Mouse (Mus musculus) T-cell, adult 2 months (primary cell): ENCODE results near the gene Tspan18.

ENCODE experiments used
- DNase-seq: peaks from one replicate; pipeline ENCODE4 v3.0.0; 2022; ENCODE audit warnings: low spot score

Tspan18 gene

DNA sequence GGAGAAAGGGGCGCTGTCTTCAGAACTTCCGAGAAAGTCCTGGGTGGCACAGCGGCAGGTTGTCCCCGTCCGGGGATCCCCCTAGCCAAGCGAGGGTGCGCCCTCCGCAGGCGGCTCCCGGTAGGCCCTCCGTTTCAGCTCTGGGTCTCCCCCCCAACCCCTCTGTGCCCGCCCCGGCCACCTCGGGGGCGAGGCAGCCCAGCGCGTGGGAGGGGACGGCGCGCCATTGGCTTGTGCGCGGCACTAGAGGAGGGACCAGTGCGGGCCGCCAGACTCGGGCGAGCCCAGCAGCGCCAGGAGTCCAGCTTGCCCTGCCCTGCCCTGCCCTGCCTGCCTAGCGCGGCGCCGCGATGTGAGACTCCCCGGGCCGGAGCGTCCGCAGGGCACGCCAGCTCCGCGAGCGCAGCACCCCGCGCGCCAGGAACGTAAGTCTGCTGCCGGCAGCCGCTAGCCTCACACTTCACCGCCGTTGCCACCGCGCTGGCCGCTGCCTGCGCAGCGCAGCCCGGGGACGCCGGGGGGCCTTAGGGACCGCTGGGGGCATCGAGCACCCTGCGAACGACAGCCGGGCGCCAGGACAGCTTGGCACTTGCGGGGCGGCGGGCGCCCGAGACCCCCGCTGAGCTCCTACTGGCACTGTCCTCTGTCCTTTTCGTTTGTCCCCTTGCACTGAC lies 146.8 kb downstream of the Tspan18 start, which contains the start of gene Trp53i11:
Gene Trp53i11 (plus strand): TSS at position 226 of the 674 bp plus-strand sequence.
- DNase-seq: peak; percentile 93

DNA sequence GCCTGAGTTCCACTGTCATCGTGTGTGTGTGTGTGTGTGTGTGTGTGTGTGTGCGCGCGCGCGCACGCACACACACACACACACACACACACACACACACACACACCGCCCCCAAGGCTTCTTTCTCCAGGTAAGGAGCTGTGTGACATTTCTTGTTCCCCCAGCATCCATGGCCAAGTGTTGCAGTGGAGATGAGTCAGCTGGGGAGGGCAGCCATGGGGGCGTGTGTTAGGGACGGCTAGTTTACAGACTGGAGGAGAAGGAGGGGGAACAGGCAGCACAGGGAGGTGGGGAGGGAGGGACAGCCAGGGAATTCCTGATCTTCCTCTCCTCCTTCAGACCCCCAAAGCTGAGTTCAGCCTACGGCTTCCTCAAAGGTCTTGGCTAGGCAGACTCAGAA lies 151.4 kb downstream of the Tspan18 start:
- DNase-seq: no peak

DNA sequence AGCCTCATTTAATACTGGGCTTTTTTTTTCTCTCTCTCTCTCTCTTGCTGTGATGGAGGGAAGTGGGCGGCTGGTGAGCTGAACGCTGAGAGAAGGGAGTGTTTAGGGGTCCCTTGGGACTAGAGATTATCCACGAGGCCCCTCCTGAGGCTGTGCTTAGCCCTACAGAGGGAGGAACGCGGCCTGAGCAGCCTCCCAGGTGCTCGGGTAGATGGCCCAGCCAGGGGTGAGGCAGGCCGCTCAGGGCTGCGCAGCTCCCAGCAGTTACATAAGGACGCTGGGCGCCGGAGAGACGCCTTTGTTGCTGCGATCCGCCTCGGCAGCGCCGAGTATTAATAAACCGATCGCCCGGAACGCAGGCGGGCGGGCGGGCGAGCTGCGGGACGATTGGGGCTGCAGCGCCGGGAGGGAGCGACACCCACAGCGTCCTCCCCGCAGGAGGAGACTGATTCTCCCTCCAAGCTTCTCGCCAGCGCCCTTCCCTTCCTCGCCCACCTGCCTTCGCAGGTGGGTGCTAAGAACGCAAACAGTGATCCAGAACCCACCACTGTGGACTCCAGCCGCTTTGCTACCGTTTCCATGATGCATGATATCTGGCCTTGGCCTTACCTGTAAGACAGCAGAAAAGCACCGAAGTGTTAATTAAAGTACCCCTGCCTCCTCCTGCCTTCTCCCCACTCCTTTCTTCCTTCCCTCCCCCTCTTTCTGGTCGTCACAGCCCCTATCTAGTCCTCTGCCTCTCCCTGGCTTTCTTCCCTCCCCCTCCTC lies 154.0 kb downstream of the Tspan18 start:
- DNase-seq: no peak

DNA sequence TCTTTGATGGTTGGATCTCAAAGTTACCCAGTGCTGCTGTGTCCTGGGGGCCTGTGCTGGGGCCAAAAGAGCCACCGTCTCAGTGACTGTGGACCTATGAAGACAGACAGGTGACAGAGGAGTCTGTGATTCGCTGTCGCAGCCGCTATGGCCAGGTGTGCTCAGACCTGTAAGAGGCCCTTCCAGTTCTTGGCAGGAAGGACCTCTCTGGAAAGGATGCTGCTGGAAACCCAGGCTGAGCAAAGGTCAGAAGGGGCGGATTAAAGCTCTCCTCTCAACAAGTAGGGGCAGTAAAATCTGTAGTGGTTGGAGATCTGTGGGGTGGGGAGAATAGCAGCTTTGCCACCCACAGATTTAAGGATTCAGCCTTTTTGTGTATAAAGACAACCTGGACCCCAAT lies 154.7 kb downstream of the Tspan18 start:
- DNase-seq: no peak

GRCm38 (mm10) chr2:93178313-93178677 lies 156.0 kb downstream of the Tspan18 start:
- no peak for DNase-seq

DNA sequence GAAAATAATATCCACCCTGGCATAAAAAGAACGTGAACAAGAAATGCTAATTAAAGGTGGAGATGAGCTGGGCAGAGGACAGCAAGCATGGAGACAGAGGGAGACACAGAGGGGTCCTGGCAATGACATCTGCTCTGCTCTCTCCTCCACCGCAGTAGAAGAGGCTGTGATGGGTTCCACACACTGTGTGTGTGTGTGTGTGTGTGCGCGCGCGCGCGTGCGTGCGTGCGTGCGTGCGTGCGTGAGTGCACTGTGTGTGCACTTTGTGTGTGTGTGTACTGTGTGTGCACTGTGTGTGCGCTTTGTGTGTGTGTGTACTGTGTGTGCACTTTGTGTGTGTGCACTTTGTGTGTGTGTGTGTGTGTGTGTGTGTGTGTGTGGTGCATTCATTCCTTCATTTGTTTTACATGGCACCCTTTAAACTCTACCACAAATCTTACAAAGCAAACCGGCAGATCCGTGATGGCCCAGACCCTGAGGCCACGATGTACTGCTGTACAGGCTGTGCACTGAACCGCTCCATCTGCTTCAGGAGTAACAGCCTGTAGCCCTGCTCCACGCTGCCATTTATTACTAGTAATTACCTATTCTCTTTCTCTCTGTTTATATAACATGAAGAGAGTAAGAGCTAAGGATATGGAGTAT lies 156.5 kb downstream of the Tspan18 start:
- DNase-seq: no peak

GRCm38 (mm10) chr2:93176871-93177667 lies 157.2 kb downstream of the Tspan18 start:
- DNase-seq: no peak

- no peak for DNase-seq
Measured at GRCm38 (mm10) chr2:93176193-93176798, 158.0 kb downstream of the Tspan18 start.

- no peak for DNase-seq
Measured at GRCm38 (mm10) chr2:93175721-93176120, 158.6 kb downstream of the Tspan18 start.

GRCm38 (mm10) chr2:93175278-93175677 lies 159.0 kb downstream of the Tspan18 start:
- no peak for DNase-seq

DNA sequence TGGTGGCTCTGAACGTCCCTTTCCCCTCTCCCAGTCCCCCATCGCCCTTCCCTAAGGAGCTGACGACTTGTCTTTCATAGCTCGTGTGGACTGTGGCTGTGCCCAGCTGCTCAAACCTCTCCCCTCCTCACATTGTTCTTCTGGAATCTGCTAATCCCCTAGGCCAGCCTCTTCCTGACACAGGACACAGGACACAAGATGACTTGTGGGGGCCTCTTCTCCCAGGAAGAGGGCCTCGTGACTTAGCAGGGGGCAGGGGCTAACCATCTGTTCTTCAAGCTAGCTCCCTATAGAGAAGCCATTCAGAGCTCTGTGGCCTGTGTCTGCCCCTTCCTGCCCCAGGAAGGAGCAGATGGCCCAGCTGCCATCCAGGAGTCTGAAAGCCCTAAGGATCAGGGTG lies 160.1 kb downstream of the Tspan18 start:
- DNase-seq: no peak

GRCm38 (mm10) chr2:93172460-93172859 lies 161.8 kb downstream of the Tspan18 start:
- DNase-seq: no peak

DNA sequence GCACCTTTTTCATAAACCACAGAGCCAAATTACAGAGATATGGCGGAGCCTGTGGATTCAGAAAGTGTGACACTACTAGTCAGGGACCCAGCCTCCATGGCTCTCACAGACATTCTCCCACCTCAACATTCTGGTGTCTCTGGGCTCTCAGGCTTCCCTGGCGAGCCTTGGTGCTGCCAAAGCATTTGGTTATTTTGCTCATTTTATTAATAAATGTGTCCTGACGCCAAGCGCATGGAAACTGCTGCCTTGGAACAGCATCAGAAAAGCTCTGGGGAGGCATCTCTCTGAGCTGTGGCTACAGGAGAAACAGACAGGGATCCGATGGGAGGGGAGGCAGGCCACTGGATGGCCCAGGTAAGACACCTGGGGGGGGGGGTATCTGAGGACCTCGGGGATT lies 162.4 kb downstream of the Tspan18 start:
- no peak for DNase-seq

GRCm38 (mm10) chr2:93170845-93171200 lies 163.5 kb downstream of the Tspan18 start:
- no peak for DNase-seq

DNA sequence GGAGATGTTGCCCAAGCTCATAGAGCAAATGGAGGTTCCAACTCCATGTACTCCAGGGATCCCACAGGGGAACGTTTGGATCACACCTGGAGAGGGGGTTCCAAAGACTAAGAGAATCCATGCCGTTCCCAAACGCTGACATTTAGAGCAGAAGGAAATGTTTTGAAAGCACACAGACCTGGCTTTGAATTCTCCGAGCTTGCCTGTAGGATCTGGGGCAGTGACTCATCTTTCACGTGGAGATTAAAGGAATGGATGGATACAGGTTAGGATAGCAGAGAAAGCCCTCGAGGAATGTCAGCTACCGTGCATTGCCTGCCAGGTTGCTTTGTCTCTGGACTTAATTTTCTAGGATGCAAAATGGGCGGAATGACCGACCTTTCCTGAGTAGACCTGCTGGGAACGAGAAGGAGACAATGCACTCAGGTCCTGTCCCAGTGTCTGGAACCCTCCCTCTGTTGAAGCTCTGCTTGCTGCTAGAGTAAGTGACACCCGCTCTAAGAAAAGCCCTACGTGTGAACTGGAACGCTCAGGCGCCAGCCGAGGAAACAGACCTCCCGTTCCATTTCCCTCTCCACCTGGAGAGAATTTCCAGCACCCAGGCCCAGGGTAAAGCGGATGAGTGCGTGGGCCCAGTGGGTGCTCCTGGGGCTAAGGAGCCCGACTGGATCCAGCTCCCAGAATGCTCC lies 164.0 kb downstream of the Tspan18 start:
- no peak for DNase-seq

DNA sequence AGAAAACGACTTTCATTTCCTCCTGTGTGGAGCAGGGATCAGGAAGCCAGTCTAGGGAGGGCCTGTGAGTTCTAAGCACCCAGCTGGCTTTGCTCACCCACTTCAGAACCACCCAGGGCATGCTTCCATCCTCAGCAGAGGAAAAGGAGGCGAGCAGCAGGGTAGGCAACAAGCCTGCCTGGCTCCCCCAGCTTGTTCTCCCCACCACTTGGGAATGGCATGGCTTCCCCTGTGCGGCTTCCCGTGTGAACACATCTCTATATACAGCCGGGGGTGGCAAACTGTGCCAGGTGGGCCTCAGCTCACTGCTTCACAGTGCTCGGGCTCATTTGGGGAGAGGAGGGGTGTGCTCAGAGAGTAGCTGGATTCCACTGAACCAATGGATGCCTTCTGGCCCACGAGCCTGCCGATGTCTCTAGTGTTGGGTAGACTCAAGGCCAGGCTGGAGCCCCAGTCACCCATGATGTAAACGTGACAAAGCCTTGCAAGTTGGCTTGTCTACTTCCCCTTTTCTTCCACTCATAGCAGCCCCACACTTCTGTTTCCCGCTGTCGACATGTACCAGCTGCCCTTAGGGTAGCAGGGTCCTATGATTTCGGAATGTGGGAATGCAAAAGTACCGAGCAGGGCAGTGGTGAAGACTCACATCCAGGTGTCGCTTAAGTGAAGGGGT lies 167.4 kb downstream of the Tspan18 start:
- DNase-seq: no peak

DNA sequence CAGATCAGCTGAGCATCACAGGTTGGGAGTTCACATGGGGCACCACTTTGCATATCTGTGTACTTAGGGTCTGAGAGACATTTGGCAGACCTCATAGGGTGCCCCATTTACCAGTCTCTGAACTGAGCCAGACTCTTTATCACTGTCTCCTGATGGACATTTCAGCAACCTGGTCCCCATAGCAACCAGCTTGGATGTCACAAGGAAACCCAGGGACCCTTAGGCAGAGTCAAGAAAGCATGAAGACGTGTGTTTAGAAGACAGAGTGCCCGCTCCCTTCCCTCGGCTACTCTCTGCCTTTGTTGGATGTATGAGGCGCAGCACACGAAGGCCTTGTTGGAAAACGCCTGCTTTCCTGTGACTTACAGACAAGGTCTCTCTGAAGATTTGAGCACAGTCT lies 168.0 kb downstream of the Tspan18 start:
- no peak for DNase-seq

- DNase-seq: no peak
Measured at GRCm38 (mm10) chr2:93163750-93164335, 170.5 kb downstream of the Tspan18 start.

DNA sequence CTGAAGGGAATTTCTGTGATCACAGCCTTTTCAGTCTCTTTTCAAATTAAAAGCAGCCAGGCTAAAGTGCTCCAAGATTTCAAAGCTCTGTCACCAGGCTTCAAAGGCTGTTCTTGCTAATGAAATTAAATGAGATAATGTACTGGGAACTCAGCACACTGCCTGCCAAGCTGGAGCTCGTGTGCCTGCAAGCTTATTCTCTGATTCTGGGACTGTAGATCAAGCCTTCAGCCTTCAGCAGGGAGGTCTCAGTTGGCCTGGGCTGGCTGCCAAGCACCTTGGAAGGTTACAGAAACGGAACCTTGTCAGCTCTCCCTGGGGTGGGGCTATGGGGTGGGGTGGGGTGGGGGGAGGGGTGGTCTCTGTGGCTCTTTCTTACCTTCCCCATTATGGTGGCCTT lies 171.0 kb downstream of the Tspan18 start:
- DNase-seq: no peak

GRCm38 (mm10) chr2:93162791-93163190 lies 171.5 kb downstream of the Tspan18 start:
- DNase-seq: no peak
